Mouse (Mus musculus) large intestine, adult 2 months (tissue): ENCODE measurements around the gene Hcrtr1. TPM values are rescaled to one million over a fixed set of nuclear protein-coding genes. Genes with fewer than 3 reads are reported as not detected.

Source experiments
- DNase-seq: peaks from one replicate; pipeline ENCODE4 v3.0.0-alpha.2; 2012; ENCODE audit warnings: low read depth, low spot score
- WGBS: fragments of 180-500 bp; shearing (Covaris S2); methylation state at CpG from one replicate; pipeline ENCODE4 v1.1.7; 2018; 5-methylcytosine and 5-hydroxymethylcytosine counted together
- polyA plus RNA-seq: library from polyadenylated mRNA; depleted of rRNA; stranded (reverse); fragments of >200 nt; gene quantifications from 2 replicates; pipeline ENCODE4 v1.2.3, GENCODE M21; 2012; rRNA removed

The Hcrtr1 gene
- polyA plus RNA-seq, 1 experiment = 1.8 TPM

- 66% methylated on average over 7 of the region's 7 CpGs for WGBS
Measured at GRCm38 (mm10) chr4:130084331-130084945, 54.7 kb downstream of the Hcrtr1 start.

GRCm38 (mm10) chr4:130082211-130082610 is 56.9 kb downstream of the Hcrtr1 start:
- 52% methylated on average over 9 of the region's 9 CpGs for WGBS
- DNase-seq = no peak

More at GRCm38 (mm10) chr4:130084331-130084945, 54.7 kb downstream of the Hcrtr1 start:
- no peak for DNase-seq

DNA sequence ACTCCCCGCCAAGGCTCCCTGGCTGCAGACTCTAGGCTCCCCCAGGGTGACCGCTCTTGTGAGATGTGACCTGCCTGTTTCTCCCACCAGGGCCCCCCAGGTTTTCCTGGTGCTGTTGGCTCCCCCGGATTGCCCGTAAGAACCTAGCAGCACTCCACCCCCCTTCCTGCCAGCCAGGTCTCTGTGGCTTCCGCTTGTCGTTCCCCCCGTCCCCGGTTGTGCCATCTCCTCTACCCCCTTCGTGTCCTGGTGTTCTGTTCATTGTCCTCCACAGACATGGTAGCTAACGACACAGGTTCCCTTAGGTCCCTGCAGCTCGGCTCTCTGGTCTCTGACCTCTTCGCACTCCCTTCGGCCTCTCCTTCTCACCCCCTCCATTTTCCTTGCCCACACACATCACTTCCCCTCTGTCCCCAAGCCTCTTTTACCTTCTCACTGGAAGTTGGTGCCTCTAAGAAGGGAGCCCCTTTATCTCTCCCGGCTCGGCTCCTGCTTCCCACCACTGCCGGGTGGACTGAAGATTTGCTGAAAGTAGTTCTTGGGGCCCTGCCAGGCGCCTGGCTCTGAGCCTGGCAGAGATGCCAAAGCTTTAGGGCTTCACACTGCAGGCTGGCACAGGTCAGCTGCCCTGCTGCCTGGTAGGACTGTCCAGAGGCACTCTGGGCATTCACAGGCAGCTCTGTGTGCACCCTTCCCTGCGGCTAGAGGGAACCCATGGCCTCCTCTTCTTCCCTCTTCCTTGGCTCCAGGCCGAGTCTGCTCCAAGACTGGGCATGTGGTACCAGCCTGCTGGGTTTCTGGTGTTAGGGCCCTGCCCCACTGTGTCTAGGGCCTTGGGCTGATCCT is 57.6 kb downstream of the Hcrtr1 start:
- 65% methylated on average over 19 of the region's 19 CpGs for WGBS

More for the DNA sequence above, 57.6 kb downstream of the Hcrtr1 start:
- DNase-seq = no peak

Other genes starting within 250 kb of the Hcrtr1 start
- gene Spocd1, start 210.1 kb downstream of the Hcrtr1 start, polyA plus RNA-seq = not detected in 2 replicates
- 0.92 and 1.0 TPM in 2 replicates for gene Adgrb2, start 154.5 kb downstream of the Hcrtr1 start, polyA plus RNA-seq
- gene Col16a1, start 91.5 kb downstream of the Hcrtr1 start, polyA plus RNA-seq = 9.8 and 10.5 TPM in 2 replicates
- 183 and 198 TPM in 2 replicates for gene Pef1, start 36.8 kb downstream of the Hcrtr1 start, polyA plus RNA-seq
- 84.0 and 85.1 TPM in 2 replicates for gene Tinagl1, start 35.8 kb upstream of the Hcrtr1 start, polyA plus RNA-seq
- not detected in 2 replicates for gene Gm853, start 83.0 kb upstream of the Hcrtr1 start, polyA plus RNA-seq
- 289 and 323 TPM in 2 replicates for gene Serinc2, start 139.8 kb upstream of the Hcrtr1 start, polyA plus RNA-seq
- gene Fabp3, start 169.2 kb upstream of the Hcrtr1 start, polyA plus RNA-seq = 2.2 and 2.6 TPM in 2 replicates
- gene Gm10570, start 169.3 kb upstream of the Hcrtr1 start, polyA plus RNA-seq = 0.35 TPM in 1 of 2 replicates, not detected in the other
- 20.3 and 24.5 TPM in 2 replicates for gene Zcchc17, start 220.6 kb upstream of the Hcrtr1 start, polyA plus RNA-seq
- 43.0 and 44.9 TPM in 2 replicates for gene Snrnp40, start 220.8 kb upstream of the Hcrtr1 start, polyA plus RNA-seq